Comparison of ENCODE assay signal across 8 mouse cellular contexts in the genomic region with DNA sequence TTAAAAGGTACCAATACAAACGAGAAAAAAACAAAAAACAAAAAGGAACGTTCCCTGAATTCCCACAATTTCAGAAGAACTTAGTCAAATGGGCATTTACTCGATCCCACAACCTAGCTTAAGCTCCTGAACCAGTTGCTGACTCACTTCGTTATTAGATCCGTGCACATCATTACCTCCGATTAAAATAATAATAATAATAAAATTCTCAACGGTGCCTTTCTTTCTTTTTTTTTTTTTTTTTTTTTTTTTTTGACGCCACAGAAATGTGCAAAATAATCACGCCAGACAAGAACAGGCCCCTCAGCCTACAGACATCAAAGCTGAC. TPM values are rescaled to one million over a fixed set of nuclear protein-coding genes. Genes with fewer than 3 reads are reported as not detected.
DNase-seq lines count a peak whose midpoint lies in the region; ATAC-seq and TF ChIP-seq lines count a peak whose summit lies in the region.

No protein-coding gene starts in this region.

- H3K9me3 ChIP-seq in kidney, postnatal 0 days (replicated peaks; ENCODE audit: low read length), result no peaks in the 10 kb centered on the region
- H3K9me3 ChIP-seq in hindbrain, postnatal 0 days (ENCODE audit: low read length), result no peaks in the 10 kb centered on the region
- no peaks in the 10 kb centered on the region for H3K9me3 ChIP-seq in midbrain, embryonic 16.5 days (replicated peaks; ENCODE audit: control insufficient read depth, low read length, poor library complexity, severe bottlenecking)

- H3K27ac ChIP-seq in kidney, postnatal 0 days, result peak overlapping the region; percentile 83
- H3K27ac ChIP-seq in cortical plate, adult 2 months (ENCODE audit: insufficient read depth, low read length), result peak overlapping the region; percentile 65; the same call in 1 of the 2 replicates
- peak overlapping the region; percentile 97 for H3K27ac ChIP-seq in hindbrain, postnatal 0 days
- peak overlapping the region; percentile 97 for H3K27ac ChIP-seq in midbrain, embryonic 16.5 days (ENCODE audit: low read length)

- no peak for TF ChIP-seq POLR2A in cortical plate, adult 2 months (IDR thresholded peaks at IDR 0.05; ENCODE audit: extremely low read depth, insufficient read depth, low read length)

- 1% methylated on average over 9 of the region's 9 CpGs for WGBS in kidney, postnatal 0 days
- under 1% methylated on average over 9 of the region's 9 CpGs for WGBS in hindbrain, postnatal 0 days
- 3% methylated on average over 9 of the region's 9 CpGs for WGBS in midbrain, embryonic 16.5 days

- ATAC-seq in kidney, postnatal 0 days (replicated peaks; ENCODE audit: low FRiP score, low read depth), result no peak
- ATAC-seq in hindbrain, postnatal 0 days, result no peak
- ATAC-seq in midbrain, embryonic 16.5 days, result no peak

- H3K27me3 ChIP-seq in kidney, postnatal 0 days (ENCODE audit: insufficient read depth, low read length), result no peaks in the 10 kb centered on the region
- no peaks in the 10 kb centered on the region for H3K27me3 ChIP-seq in hindbrain, postnatal 0 days (ENCODE audit: insufficient read depth, low read length)
- H3K27me3 ChIP-seq in midbrain, embryonic 16.5 days (ENCODE audit: control insufficient read depth, insufficient read depth, low read depth, low read length), result no peaks in the 10 kb centered on the region

- H3K36me3 ChIP-seq in kidney, postnatal 0 days (ENCODE audit: insufficient read depth, low read length), result no peaks in the 10 kb centered on the region
- no peaks in the 10 kb centered on the region for H3K36me3 ChIP-seq in hindbrain, postnatal 0 days (ENCODE audit: insufficient read depth, low read length)
- no peaks in the 10 kb centered on the region for H3K36me3 ChIP-seq in midbrain, embryonic 16.5 days (ENCODE audit: control insufficient read depth, insufficient read depth, low read length)

- 0 out of 2 replicates have a peak, but pooled peaks cover 4% of the 10 kb centered on the region for H3K4me1 ChIP-seq in kidney, postnatal 0 days (replicated peaks; ENCODE audit: insufficient read depth, low read length)
- peaks cover 1% of the 10 kb centered on the region; the same call in 1 of the 2 replicates for H3K4me1 ChIP-seq in cortical plate, adult 2 months (ENCODE audit: control insufficient read depth, insufficient read depth, low read length)
- 0 out of 2 replicates have a peak, but pooled peaks cover 4% of the 10 kb centered on the region for H3K4me1 ChIP-seq in hindbrain, postnatal 0 days (ENCODE audit: insufficient read depth, low read length)
- H3K4me1 ChIP-seq in midbrain, embryonic 16.5 days (ENCODE audit: control insufficient read depth, insufficient read depth, low read length), result peaks cover 14% of the 10 kb centered on the region

- DNase-seq in kidney, postnatal 0 days (ENCODE audit: low spot score), result no peak
- no peak for DNase-seq in kidney, adult 9 months
- no peak for DNase-seq in hindbrain, postnatal 0 days (ENCODE audit: low spot score)
- DNase-seq in adrenal gland, postnatal 10 days, result no peak
- no peak for DNase-seq in right cerebral cortex, postnatal 14 days
- DNase-seq in layer of hippocampus, adult 8-10 months (ENCODE audit: low spot score in 2 of 2), result no peak

- no peak for TF ChIP-seq CTCF in kidney, postnatal 0 days (IDR thresholded peaks at IDR 0.05; ENCODE audit: low read depth)
- no peak for TF ChIP-seq CTCF in cortical plate, adult 2 months (IDR thresholded peaks at IDR 0.05; ENCODE audit: extremely low read depth, insufficient read depth, low read length)
- no peak for TF ChIP-seq CTCF in hindbrain, postnatal 0 days (IDR thresholded peaks at IDR 0.05; ENCODE audit: low read depth)

- peak overlapping the region; percentile 76 for H3K4me3 ChIP-seq in kidney, postnatal 0 days (replicated peaks; ENCODE audit: low read depth, low read length)
- H3K4me3 ChIP-seq in cortical plate, adult 2 months (ENCODE audit: insufficient read depth, low read length), result peak overlapping the region; percentile 59
- peak overlapping the region; percentile 92 for H3K4me3 ChIP-seq in hindbrain, postnatal 0 days (ENCODE audit: low read length)
- H3K4me3 ChIP-seq in midbrain, embryonic 16.5 days (ENCODE audit: low read depth, low read length), result peak overlapping the region; percentile 96

- peak overlapping the region; percentile 98 for H3K9ac ChIP-seq in kidney, postnatal 0 days (ENCODE audit: low read depth, low read length)
- peak overlapping the region; percentile 100 for H3K9ac ChIP-seq in hindbrain, postnatal 0 days (replicated peaks; ENCODE audit: low read length)
- peak overlapping the region; percentile 98 for H3K9ac ChIP-seq in midbrain, embryonic 16.5 days (ENCODE audit: low read depth, low read length)

- peak overlapping the region; percentile 54 for H3K4me2 ChIP-seq in kidney, postnatal 0 days (ENCODE audit: low read length)
- H3K4me2 ChIP-seq in hindbrain, postnatal 0 days (ENCODE audit: low read depth, low read length), result peak overlapping the region; percentile 87
- H3K4me2 ChIP-seq in midbrain, embryonic 16.5 days (ENCODE audit: low read length), result peak overlapping the region; percentile 81

RNA-seq across cellular contexts. Expression of a gene that starts 0.8 kb away (rescaled TPM):
- polyA plus RNA-seq in kidney, postnatal 0 days (2015; fragmentation: Nextera tagmentation; extraction: Ambion mirVana), result 17.5 and 18.2 TPM in 2 replicates
- polyA plus RNA-seq in cortical plate, adult 2 months (2012; rRNA removed), result 54.2 and 62.9 TPM in 2 replicates
- total RNA-seq in hindbrain, postnatal 0 days (2014; rRNA removed), result 96.2 and 97.0 TPM in 2 replicates
- polyA plus RNA-seq in hindbrain, postnatal 0 days (2015; fragmentation: Nextera tagmentation; extraction: Ambion mirVana), result 45.0 and 45.4 TPM in 2 replicates
- polyA plus RNA-seq in midbrain, embryonic 16.5 days (2015; fragmentation: Nextera tagmentation; extraction: Ambion mirVana), result 59.2 and 62.8 TPM in 2 replicates
- total RNA-seq in adrenal gland, postnatal 10 days (2021), result 10 to 100 TPM; 14.5 to 19.1 TPM
- 10 to 100 TPM; 70.0 to 87.9 (median 81.9) TPM for total RNA-seq in layer of hippocampus, adult 8-10 months (2022)

RNA-seq across cellular contexts. Expression of a gene that starts 0.8 kb away (rescaled TPM):
- polyA plus RNA-seq in kidney, postnatal 0 days (2015; fragmentation: Nextera tagmentation; extraction: Ambion mirVana), result 11.7 and 12.1 TPM in 2 replicates
- polyA plus RNA-seq in cortical plate, adult 2 months (2012; rRNA removed), result 1.9 and 2.1 TPM in 2 replicates
- total RNA-seq in hindbrain, postnatal 0 days (2014; rRNA removed), result 5.1 and 6.0 TPM in 2 replicates
- 5.3 and 5.6 TPM in 2 replicates for polyA plus RNA-seq in hindbrain, postnatal 0 days (2015; fragmentation: Nextera tagmentation; extraction: Ambion mirVana)
- 5.3 and 6.7 TPM in 2 replicates for polyA plus RNA-seq in midbrain, embryonic 16.5 days (2015; fragmentation: Nextera tagmentation; extraction: Ambion mirVana)
- total RNA-seq in adrenal gland, postnatal 10 days (2021), result 1 to 10 TPM; 7.4 to 7.7 TPM
- total RNA-seq in layer of hippocampus, adult 8-10 months (2022), result 1 to 10 TPM in 3 of 4 experiments, under 1 TPM in 1; 0.89 to 2.4 (median 2.3) TPM
